Mouse (Mus musculus): Measurements from ENCODE around the gene Stum. TPM values are rescaled to one million over a fixed set of nuclear protein-coding genes. Genes with fewer than 3 reads are reported as not detected.
"Not testable (repeated sequence)": the region's sequence is repeated elsewhere in the genome, so short reads cannot be mapped to it uniquely, and the experiment has no call there.

The Stum gene
- 0.22 and 0.28 TPM in 2 replicates for polyA plus RNA-seq (2015; fragmentation: Nextera tagmentation; extraction: Ambion mirVana)

DNA sequence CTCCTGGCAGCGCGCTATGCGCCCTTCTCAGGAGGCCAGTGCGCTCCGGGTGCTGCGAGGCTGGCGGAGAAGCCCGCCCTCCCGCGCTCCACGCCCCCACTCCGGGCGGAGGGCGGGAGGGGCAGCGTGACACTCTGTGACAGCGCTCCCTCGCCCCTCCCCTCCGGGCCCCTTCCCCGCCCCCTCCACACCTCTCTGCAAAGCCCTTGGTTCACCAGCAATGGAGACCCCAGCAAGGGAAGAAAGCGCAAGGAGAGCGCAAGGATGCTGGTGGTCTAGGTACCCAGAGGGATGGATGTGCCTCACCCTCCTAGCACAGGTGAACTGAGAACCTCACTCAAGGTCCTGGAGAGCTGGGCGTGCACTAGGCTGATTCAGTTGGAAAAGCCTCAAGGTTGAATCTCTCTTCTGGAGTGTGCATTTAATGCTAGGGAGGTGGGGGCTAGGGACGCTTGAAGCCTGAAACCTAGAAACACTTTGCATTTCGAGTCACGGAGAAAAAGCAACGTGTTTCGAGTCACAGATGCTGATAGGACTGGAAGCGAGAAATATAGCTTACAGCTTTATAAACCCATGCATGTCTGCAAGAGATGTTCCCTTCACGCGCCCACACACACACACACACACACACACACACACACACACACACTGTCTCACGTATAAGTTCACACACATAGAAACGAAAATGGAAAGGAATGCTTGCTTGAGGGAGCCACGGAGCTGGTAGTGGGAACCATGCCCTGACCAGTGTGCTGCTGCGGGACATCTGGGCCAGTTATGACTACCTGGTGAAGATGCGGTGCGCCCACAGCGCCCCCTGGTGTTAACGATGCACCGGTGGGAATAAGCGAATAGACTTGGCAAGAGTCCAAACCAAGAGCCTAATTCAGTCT, at the start of gene Stum:
TSS of gene Stum (minus strand) at position 106 of the 893 bp plus-strand sequence.
- DNase-seq (ENCODE audit: low spot score) = peak; percentile 76

DNA sequence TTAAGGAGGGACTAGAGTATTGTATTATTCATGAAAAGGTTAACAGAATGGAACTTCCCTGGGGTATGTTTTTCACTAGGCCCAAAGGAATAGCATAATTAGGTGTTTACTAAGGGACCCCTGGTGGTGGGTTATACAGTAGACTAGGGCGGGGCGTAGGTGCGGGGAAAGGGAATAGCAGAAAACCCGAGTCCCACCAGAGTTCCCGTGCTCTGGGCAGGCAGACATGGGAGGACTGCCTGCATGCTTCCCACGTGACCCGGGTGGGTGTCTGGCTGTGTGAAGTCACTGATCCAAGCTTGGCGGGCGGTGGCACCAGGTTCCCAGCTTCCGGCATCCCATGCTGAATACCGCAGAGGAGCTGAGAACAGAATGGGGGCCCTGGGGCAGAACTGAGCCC, 49.4 kb upstream of the Stum start:
- no peak for DNase-seq (ENCODE audit: low spot score)

DNA sequence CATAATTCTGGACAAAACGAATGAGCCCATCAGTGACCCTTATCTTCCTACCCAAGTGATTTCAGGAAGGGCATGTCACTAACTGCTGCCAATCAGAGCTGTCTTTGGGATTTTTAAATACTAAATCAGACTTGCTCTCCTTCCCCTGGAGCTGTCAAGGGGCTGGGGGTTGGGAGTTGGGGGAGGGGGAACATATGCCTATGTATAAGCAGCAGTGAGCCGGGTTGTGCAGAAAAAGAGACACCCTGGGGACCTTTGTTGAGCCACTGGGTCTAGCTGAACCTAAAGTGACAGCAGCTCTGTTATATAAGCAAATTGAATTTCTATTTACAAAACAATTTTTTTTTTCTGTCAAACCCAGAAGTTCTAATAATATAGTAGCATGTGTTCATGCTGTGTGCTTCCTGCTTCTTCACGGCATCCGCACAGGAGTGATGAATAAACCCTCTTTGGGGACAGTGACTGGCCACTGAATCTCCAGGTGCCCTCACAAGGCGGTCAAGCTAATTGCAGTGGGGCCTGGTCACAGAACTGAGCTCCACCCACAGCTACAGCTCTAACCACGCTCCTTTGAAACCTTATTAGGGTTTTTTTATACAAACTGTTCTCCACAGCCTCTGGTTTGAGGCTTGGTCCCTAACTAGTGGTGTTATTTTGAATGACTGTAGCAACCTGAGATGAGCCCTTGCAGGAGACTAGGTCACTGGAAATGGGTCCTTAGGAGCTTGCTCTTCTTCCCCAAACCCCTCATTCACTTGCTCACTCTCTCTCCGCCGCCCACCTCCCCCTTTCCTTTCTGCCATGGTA, 47.4 kb upstream of the Stum start:
- DNase-seq (ENCODE audit: low spot score) = no peak

DNA sequence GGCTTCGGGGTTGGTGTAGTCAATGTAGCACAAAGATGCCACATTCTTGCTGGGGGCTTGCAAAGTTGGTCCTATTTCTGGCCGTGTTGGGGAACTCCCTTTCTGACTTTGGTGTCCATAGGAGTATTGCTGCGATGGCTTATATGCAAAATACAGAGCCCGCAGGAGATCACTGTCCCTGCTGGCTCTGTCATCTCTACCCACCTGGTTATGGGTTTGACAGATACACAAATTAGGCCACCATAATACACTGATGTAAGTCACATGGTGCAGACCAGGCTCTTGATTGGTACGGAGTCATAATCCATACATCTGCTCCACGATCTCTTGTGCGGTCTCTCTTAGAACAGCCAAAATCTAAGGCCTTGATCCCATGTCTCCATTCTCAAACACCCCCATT, 46.5 kb upstream of the Stum start:
- DNase-seq (ENCODE audit: low spot score) = no peak

DNA sequence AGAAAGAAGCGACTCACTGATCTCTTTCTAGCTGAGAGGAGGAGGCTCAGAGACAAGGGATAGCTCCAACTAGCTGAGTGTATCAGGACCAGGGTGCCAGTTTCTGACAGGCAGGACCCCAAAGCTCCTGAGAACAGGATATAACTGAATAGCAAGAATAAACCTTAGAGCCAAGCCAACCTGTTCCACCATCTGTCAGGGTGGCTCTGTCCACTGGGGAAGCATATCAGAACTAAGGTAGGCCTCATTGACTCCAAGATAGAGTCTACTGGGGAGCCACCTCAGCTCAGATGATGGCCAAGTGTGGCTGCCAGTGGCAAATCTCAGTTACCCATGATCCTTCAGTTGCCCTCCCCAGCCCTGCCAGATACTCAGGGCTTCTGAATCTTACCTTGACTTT, 42.0 kb upstream of the Stum start:
- no peak for DNase-seq (ENCODE audit: low spot score)

DNA sequence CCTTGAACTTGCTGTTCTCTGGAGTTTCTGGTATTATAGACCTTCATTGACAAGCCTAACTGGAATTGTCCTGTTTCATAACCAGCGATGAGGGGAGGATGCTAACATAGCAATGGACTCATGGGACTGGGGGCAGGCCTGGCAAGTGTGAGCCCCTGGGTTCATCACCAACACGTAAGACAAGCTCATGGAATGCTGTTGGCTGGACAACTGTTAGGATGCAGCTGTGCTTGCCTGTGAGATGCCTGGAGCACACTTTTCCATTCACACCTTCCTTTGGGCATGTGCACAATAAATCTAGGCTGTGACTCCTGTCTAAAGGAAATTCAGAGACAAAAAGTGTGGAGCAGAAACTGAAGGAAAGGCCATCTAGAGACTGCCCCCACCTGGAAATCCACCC, 40.0 kb upstream of the Stum start:
- DNase-seq (ENCODE audit: low spot score) = no peak

DNA sequence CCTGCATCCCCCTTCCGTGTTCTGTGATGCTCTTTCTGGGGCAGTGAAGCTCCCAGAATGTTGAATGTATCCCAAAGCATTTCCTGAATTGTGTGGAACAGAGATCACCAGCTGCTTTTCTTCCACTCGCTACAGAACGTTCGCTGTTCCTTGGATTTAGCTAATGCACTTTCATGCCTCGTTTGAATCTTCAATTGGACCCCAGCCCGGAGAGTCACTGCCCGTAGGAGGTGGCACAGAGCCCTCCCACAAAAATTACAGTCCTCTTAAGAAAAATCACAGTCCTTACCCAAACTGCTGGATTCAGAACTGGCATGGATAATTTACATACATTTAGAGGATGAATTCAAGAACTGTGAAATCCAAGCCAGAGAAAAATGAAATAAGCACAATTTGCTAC, 36.9 kb upstream of the Stum start:
- no peak for DNase-seq (ENCODE audit: low spot score)

DNA sequence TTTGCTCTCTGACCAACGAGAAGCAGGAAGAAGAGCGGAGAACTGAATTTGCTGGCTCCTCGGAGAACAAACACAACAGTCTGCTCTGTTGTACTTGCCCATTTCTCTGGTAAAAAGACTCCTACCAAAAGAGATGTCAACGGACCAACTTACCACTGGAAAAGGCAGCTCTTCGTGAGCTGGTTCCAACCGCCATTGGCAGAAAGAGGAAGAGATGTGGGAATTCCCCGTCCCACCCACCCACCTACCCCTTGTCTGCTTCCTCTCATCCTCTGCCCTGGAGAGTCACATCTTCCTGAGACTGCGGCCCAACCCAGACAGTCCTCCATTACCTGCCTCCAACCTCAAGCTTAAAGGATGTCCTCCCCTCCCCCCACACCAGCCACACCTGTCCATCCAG, 36.2 kb upstream of the Stum start:
- DNase-seq (ENCODE audit: low spot score) = no peak

DNA sequence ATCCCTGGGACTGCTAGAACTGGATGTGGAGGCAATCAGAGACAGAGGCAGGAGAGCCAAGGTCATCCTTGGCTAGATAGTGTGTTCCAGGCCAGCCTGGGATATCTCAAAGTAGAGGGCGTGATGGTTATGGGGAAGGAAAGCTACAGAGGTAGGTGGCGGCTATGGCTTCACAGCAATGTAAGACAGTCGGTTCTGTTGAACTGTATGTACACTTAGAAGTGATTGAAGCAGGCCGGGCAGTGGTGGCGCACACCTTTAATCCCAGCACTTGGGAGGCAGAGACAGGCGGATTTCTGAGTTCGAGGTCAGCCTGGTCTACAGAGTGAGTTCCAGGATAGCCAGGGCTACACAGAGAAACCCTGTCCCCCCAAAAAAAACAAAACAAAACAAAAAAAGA, 35.6 kb upstream of the Stum start:
- not testable (repeated sequence) for DNase-seq (ENCODE audit: low spot score)

DNA sequence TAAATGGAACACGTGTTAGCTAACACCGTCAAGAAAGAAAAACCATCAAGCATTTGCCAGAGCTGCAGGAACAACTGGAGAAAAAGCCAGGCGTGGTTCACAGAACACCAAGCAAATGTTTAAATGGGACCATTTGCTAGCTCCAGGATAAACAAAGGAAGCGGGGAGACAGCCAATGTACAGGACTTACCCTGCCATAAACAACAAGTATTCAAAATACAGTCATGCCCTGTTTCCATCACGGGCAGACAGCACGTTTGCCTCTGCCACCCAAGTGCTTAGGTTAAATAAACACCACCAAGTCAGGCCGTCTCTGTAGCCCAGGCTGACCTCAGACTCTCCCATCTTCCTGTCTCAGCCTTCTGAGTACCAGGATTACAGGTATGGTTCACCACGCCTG, 35.1 kb upstream of the Stum start:
- DNase-seq (ENCODE audit: low spot score) = no peak

DNA sequence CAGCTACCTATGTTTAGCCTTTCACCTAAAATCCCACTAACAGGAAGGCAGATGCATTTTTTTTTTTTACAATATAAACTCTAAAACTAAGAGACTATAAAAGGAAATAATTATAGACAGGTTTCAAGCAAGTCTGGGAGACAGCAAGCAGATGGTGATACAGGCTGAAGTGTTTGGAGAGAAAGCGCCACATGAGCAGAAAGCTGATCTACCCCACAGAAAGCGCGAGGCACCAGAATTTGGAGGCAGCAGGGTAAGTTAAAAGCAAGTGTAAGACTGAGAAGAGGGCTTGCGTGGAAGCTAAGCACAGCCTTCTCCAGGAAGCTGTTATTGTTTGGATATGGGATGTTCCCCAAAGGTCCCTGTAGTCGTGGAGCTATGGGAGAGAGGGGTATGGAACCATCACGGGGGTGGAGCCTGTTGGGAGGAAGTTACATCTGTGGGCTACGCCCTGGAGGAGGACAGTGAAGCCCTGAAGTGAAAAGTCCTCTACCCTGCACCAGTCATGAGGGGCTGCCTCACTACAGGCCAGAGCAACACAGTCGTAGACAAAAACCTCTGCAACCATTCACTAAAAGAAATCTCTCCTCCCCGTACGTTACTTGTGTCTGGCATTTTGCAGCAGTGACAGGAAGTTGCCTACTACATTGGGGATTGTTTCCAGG, 34.2 kb upstream of the Stum start:
- DNase-seq (ENCODE audit: low spot score) = no peak

DNA sequence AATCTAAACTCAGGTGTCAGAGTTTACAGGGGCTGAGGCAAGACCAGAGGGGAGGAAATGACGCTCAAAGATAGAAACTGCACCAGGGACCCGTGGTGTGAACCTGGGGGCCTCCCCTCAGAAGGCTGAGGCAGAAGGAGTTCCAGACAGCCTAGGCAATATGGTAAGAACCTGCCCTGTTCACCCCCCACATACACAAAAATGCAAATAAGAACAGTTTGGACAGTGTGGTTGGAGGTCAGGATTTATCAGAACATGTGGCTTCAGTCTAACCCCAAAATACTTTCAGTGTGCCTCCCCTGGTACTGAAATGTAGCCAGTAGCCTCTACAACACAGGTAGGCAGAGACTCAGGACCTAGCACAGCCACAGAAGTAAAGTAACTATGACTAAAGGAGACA, 30.8 kb upstream of the Stum start:
- DNase-seq (ENCODE audit: low spot score) = no peak

DNA sequence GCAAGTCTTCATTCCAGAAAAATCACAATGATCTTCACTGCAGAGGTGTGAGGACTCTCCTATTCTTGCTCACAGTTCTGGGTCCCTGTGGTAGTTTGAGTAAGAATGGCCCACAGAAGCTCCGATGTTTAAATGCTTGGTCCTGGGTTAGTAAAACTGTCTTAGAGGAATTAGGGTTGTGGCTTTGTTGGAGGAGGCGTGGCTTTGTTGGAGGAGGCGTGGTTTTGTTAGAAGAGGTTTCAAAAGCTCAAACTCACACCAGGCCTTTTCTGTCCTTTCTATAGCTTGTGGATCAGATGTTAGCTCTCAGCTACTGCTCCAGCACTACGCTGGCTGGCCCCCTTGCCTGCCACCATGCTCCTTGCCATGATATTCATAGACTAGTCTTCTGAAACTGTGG, 27.6 kb upstream of the Stum start:
- peak; percentile 55 for DNase-seq (ENCODE audit: low spot score)

DNA sequence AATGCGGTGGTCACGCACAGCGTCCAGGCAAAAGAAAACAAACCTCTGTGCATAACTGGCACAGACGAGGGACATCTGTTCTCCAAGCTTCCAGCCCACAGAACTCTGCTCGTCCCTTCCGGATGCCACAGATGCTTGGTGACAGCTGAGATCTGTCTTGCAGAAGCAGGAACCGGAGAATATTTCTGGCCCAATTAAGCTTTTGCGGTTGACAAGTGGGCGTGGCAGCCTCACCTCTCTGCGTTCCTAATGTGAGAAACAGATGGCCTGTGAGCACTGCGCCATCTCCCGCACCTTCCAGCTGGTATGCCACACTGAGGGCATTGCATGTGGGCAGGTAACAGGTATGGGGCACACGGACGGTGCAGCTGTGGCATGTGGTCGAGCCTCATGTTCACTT, 27.1 kb upstream of the Stum start:
- DNase-seq (ENCODE audit: low spot score) = peak; percentile 7

DNA sequence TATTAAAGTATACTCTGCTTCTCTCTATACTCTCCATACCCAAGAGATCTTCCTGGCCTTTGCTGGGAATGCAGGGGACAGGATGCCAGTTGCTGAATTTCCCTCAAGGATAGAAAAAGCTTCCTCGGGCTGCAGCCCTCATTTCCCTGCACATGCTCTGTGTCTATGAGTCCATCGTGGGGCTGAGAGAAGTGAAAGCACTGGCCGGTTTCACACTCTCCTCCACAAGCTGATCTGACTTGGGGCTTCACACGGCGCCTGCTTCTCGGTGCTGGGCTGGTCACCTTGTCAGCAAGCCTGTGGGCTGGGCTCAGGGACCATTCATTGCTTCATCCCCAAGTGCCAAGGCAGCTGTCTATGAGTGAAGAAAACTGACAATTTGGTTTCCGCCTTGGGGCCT, 25.4 kb upstream of the Stum start:
- no peak for DNase-seq (ENCODE audit: low spot score)

DNA sequence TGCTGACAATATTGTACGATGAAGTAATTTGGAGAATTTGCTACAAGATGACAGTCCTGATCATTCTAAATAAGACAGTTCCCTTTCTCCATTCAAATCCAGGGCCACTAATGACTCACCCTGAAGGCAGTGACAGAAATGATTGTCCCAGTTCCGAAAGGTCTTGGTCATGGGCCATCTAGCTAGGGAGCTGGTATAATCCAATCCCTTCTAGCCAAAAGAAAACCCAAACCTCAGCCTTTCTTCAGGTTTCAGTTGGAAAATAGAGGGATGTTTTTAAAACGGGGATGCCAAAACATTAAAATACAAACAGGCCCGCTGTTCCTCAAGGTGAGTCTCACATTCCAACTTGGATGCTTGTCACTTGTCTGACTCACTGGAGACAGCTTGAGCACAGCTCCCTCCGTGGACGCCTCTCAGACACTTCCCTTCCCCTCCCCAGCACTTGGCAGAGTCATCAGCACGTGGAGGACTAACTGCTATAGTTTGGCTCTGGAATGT, 24.0 kb upstream of the Stum start:
- DNase-seq (ENCODE audit: low spot score) = no peak

DNA sequence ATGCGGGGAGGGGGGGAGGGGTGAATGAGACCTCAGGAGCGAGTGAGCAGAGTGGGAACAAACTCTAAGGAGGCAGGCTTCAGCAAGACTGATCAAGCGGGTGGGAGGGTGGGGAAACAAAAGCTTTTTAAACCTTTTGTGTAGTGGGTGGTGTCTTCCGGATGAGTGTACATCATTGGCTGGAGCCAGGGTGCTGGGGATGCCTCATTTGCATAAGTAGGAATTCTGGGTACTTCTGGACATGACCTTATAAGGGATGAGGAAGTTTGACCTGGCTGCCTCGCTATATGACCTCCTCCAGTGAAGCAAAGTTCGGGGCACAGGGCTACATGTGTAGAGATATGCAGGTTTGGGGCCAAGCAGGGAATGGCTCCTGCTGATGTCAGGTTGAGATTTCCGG, 23.0 kb upstream of the Stum start:
- no peak for DNase-seq (ENCODE audit: low spot score)

DNA sequence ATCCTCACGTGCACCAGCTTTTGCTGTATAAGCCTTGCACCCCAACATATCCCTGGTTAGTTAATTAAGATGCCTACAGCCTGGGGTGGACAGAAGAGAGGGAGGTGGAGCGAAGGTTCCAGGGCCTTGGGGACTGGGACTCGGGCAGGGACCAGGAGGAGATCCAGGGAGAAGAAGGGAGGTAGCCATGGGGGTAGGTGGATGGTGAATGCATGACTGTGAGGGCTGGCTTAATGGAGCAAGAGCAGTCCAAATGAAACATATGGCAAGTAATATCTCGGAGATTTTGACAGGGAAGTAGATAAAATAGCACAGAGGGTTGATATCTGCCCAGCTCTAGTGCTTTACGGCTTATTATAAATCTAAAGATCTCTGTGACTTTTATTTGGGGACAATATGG, 21.6 kb upstream of the Stum start:
- DNase-seq (ENCODE audit: low spot score) = no peak

DNA sequence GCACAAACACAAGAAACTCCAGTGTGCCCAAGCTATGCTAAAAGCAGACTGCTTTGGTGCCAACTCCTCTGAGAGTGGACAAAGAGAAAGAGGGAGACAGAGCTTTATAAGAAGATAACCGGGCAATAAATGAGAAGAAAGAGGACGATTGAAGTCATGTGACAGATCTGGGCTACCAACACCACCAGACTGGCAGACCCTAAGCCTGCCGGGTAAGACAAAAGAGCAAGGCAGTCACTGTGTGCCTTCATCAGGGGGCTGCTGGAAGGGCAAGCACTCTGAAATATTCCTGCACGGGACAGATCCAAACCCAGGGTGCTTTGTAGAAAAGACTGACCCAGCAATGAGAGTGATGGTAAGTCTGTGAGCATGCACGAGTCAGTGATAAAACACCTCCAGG, 20.2 kb upstream of the Stum start:
- no peak for DNase-seq (ENCODE audit: low spot score)

DNA sequence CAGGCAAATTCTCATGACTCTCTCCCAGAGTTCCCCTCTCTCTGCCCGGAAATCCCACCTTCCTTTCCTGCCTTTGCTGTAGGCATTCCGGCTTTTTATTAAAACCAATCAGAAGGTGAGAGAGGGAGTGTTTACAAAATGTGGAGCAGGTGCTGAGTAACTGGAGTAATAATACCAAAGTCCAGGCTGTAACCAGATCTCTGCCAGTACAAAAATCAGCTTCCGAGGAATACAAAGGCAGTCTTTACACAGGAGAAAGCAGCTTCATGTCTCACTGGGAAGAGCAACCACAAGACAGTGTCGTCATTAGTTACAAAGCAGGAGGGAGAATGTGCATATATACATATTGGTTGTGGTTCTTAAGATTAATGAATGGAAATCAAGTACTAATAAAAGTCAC, 19.3 kb upstream of the Stum start:
- DNase-seq (ENCODE audit: low spot score) = no peak

DNA sequence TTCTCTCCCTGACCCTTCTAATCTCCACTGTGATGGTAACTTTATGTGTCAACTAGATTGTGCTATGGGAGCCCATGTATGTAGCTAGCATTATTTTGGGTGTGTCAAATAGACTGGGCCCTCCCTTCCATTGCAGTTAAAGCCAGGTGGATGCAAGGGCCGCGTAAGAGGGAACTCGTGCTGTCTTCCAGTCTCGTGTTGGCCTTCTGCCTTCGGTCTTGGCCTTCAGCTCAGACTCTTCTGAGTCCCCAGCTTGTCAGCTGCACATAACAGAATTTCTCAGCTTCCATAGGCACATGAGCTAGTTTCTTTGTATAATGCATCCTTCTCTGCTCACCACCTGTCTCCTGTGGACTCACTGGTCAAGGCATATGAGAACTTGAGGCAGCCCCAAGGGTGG, 17.3 kb upstream of the Stum start:
- no peak for DNase-seq (ENCODE audit: low spot score)

DNA sequence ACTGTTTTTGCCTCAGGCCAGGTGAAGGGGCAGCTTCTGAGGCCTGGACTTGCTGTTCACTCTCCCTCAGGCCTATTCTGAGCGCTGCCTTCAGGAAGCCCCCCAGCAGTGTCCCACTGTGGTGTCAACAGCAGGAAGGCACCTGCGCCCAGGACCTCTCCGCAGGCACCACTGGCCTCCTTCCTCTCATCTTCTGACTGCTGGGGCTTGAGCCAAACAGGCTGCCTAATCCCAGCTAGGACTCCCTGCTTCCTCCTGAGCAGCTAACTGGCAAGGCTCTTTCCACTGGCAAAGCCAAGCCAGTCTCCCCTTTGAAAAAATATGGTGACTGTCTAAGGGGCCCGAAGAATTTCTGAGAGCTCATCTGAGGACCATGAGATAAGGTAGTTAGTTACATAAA, 16.9 kb upstream of the Stum start:
- DNase-seq (ENCODE audit: low spot score) = no peak

Measured in thymus, postnatal 0 days (tissue).